Mouse (Mus musculus): ENCODE data around the gene Spata32.
A peak's percentile ranks its signal among the peaks of the same experiment; 100 is the strongest.

Gene Spata32

DNA sequence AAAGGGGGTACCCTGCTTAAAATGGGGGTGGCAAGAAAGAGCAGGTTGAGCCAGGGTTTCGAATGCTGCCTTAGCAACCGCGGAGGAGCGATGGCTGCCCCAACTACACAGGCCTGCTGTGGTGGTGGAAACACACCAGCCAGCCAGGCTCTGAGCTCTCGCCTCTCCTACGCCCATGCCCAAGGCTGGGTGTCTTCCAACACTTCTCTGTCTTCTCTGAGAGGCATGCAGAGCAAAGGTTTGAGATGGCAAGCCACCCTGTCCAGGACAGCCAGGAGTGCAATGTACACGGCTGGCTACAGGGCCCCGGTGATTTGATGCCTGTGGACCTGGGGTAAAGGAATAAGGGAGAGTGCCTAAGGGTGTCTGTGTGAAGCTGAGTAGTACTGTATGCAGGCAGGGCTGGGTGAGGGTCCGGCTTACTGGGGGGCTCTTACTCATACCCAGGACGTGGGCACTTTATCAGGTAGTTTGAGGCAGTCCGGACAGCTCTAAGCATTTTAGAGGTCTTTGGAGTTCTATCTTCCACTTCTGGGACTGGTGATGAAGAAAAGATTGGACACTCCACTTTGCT is 44.4 kb downstream of the Spata32 start:
- no peak for DNase-seq (ENCODE audit: low spot score)

- DNase-seq (ENCODE audit: low spot score): no peak
Observed at GRCm38 (mm10) chr11:103173041-103173770, 45.0 kb downstream of the Spata32 start.

DNA sequence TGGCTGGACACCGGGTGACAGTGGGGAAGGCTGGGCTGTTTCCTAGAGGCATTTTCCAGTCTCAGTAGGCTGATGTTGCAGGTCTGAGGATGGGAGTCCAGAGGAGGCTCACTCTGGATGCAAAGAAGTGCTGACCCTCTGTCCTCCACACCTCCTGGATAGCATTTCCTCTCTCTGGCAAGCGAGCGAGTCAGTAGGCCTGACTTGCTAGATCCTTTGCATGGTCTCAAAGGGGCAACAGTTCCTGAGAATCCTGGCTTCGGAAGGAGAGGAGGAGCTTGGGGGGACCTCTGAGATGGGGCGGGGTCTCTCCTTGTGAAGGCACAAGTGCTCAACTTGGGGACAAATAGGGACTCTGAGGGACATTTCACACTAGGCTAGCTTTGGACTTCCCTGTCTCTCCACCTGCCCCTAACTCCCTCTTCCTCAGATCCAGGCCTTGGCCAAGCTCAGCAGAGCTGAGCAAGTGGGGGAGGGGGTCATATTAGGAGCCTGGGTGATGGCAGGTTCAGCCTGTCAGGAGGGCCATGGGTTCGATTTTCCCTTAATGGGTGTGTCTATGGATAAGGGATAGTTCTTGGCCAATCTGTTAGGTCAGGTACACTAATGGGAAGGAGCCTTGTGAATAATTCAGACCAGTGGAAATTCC is 45.7 kb downstream of the Spata32 start:
- DNase-seq (ENCODE audit: low spot score): no peak

DNA sequence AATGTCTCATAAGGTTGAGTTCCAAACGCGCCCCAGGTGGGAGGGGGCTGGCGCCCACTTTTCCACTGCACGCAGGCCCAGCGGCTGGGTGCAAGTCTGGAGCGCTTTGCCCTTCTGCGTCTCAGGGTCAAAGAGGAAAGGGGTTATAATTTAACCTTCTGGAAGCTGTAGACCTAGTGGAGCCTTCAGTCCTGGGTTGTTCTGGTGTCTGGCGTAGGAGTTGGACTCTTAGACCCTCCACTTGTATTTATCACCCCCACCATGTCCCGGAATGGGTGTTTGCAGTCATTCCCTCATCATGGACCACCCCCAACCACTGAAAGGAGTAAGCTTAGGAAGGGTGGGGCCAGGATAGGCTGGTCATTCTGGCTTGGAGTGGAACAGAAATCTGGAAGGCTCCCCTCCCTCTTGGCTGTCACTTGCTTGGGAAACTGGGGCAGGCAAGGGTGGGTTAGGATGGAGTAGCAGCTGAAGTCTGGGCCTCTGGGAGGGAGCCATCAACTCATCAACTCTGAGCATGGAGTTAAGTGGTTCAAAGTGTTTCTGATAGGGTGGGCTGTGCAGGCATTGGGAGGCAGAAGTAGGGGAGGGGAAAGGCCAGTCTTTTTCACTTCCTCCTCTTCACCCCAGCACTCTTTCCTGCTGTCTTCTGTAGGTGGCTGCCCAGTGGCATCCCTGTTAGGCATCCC is 46.4 kb downstream of the Spata32 start:
- DNase-seq (ENCODE audit: low spot score): no peak

DNA sequence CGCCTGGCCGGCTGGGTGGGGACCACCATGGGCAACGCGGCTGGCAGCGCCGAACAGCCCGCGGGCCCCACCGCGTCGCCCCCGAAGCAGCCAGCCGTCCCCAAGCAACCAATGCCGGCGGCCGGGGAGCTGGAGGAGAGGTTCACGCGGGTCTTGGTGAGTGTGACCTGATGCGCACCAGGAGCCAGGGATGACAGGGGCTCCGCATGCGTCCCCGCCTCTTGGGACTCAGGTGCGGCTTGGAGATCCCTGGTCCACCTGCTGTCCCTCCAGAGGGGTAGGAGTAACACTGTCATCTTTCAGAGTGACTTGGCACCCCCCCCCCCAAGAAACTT is 47.0 kb downstream of the Spata32 start:
- no peak for DNase-seq (ENCODE audit: low spot score)

DNA sequence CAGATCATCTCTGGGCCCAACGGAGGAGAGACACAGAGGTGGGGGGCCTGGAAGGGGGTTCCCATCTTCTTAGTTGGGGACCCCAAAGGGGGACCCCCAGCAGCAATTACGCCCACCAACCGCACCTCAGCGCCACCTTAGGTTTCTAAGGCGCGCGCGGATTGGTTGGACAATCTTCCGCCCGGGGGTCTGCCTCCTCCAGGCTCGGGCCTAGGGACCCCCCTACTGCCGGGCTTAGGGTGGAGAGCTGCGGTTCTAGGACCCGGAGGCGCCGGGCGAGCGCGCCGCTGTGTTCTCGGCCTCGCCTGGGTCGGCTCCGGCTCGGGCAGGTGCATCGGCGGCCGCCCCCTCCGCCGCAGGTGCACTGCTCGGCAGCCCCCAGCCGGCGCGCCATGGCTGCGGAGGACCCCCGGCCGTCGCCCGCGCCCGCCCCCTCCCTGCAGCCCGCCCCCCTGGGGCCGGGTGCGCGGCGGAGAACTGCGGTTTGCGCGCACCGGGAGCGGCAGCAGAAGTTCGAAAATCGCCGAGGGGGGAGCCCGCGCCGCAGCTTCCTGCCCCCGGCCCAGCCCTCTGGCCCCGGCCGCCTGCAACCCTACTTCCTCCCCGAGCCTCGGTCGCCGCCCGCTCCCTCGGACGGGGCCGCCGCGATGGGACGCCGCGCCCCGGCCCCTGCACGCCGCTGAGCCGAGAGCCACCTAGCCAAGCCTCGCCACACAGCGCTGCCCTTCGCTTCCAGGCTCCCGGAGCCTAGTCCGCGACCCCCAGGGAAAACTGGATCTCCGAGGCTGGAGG is 47.5 kb downstream of the Spata32 start, which contains the start of gene Fmnl1:
Gene Fmnl1, plus strand, starts transcription at position 614 of the 792 bp plus-strand sequence.
- peak; percentile 53 for DNase-seq (ENCODE audit: low spot score)

DNA sequence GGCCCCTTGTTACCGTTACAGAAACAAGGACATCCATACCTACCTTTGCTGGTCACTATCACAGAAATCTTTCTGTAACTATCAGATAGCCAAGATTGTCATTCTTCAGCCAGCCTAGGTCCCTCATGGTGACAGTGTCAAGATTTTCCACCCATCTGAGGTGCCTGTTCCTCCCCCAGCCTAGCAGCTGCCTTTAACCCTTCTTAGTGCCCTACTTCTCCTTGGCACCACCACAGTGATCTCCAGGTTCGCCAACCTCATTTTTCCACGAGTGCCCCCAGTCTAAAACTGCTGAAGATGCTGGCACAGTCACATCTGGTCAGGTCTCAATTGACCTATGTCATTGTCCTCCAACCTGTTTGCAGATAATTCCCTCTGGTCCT is 48.1 kb downstream of the Spata32 start:
- DNase-seq (ENCODE audit: low spot score): no peak

DNA sequence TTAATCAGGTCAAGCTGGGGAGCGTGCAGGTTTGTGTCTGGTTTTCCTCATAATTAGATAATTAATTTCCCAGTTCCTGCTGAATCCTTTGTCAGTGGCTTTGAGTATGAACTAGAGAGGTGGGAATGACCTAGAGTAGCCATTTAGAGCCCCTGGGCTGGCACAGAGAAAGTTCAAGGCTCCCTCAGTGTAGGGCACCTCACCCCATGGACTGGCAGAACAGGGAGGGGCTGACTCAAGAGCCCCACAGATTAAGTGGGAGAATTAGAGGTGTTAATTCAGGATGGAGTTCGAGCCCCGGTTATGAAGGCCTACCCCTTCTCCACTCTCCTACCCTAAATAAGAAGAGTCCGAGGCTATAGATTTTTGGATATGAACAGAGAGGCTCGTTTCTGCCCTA is 48.6 kb downstream of the Spata32 start:
- DNase-seq (ENCODE audit: low spot score): no peak

DNA sequence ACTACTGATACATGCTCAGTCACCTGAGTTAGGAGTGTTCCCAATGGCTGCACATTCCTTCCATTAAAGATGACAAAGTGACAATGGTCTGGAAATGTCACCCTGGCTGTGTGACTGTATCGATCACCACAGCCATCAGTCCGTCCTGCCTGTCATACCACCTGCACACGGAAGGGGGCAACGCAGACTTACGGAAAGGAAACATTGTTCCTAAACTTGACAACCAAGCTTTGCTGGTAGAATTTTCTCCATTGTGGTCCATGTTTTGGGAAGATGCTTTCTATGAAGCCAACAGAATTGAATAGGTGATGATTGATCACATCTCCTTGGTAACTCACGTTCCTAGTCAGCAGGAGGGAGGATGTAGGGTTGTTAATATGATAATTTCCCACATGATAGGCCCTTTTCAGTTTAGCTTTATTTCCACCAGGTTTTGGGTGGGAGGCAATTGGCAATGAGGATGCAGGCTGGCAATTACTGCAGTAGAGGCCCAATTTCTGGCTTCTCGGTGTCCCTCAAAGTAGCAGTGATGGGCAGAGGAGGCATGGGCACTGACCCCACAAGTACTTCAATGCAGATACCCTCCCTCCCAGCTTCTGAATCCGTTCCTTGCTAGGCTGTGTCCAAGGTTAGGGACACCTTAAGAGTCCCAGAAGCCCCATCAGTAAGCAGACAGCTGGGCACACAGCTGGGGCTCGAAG is 49.4 kb downstream of the Spata32 start:
- peak; percentile 81 for DNase-seq (ENCODE audit: low spot score)

DNA sequence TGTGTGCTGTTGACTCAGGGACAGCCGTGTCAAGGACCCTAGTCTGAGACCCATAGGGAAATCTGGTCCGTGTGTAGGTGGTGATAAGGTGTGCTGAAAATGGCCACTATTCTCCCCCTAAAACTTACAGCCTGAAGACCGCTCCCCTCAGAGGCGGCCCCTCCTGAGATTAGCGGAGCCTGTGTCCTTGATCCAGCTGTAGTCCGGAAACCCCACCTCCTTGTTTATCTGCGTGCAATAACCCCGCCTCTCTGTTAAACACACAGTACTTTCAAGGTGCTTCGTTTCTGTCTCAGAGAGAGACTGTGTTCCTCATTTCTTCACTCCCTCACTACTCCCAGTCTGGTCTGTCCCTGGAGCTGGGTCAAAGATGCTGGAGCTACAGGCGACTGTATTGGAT is 53.8 kb downstream of the Spata32 start:
- DNase-seq (ENCODE audit: low spot score): no peak

- no peak for DNase-seq (ENCODE audit: low spot score)
Observed at GRCm38 (mm10) chr11:103162132-103162531, 56.1 kb downstream of the Spata32 start.

DNA sequence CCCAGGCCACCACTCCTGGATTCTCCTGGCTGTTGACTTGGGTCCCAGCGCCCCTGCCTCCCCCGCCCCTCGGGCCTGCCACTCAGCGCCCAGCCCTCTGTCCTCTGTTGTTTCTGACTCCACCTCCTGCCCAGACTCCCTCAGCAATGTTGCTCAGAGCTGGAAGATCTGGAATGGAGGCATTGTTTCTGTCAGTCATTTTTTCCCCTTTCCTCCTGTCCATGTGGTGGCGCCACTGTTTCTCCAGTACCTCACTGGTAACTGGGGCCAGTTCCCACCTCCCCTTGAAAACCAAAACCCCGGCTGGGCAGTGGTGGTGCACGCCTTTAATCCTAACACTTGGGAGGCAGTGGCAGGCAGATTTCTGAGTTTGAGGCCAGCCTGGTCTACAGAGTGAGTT is 56.8 kb downstream of the Spata32 start:
- no peak for DNase-seq (ENCODE audit: low spot score)

GRCm38 (mm10) chr11:103160738-103161137 is 57.5 kb downstream of the Spata32 start:
- no peak for DNase-seq (ENCODE audit: low spot score)

DNA sequence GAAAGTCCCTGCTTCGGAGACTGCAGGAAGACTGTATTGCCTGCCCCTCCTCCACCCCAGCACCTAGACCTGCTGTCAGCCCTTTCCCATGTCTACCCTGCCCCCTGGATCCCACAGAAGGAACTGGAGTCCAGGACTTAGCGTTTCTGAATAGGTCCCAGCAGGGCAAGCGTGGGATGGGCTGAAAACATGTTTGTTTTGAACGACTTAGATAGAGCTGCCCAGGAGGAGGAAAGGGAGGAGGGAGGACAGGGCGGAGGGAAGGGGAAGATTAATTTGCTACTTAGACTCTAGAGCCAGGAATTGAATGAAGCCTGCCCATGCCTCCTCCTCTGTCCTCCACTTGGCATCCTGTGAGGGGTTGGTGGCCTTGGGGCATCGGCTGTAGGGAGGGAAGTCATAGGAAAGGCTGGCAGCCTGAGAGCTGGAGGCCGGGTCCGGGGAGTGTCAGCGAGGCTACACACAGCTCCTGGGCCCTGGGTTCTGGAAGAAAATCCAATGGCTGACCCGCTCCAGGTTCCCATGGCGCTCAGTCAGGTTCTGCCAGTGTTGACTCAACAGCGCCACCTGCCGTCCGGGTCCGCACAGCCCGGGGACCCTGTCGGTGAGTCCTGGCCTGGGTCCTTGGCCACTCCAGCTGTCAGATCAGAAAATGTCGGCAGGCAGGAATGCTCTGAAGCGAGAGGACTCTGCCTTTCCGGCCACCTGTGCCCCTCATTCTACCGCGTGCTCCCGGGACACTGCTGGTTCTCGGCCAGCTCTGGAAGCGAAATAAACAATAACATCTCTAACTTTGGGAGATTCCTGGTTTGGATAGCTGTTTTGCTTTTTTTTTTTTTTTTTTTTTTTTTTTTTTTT is 59.4 kb downstream of the Spata32 start:
- DNase-seq (ENCODE audit: low spot score): peak; percentile 95

Data from retina, embryonic 14.5 days (tissue).